Mouse (Mus musculus): ENCODE measurements around the gene Tnfsf9. TPM values are rescaled to one million over a fixed set of nuclear protein-coding genes. Genes with fewer than 3 reads are reported as not detected.

Gene Tnfsf9
- total RNA-seq, 2 experiments from 2014 or later = 1.0 to 1.2 TPM

GRCm38 (mm10) chr17:57095855-57096622 lies 9.1 kb upstream of the Tnfsf9 start:
- DNase-seq (ENCODE audit: low spot score in 2 of 2) = no peak

DNA sequence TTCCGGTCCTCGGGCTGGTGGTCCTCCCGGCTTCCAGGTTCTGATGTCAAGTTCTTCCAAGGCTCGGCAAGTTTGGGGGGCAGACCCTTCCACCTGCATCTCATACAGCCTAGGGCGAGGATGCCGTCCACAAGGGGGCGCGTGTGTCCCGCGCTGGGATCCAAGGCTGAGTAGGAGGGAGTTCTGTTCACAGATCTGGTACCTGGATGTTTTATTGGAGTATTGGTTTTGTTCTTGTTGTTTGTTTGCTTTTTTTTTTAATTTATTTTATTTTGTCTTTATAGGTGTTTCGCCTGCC lies 8.6 kb upstream of the Tnfsf9 start:
- DNase-seq (ENCODE audit: low spot score in 2 of 2) = peak; percentile 67 to 90

- DNase-seq (ENCODE audit: low spot score in 2 of 2) = no peak
Measured at GRCm38 (mm10) chr17:57098321-57098720, 6.8 kb upstream of the Tnfsf9 start.

DNA sequence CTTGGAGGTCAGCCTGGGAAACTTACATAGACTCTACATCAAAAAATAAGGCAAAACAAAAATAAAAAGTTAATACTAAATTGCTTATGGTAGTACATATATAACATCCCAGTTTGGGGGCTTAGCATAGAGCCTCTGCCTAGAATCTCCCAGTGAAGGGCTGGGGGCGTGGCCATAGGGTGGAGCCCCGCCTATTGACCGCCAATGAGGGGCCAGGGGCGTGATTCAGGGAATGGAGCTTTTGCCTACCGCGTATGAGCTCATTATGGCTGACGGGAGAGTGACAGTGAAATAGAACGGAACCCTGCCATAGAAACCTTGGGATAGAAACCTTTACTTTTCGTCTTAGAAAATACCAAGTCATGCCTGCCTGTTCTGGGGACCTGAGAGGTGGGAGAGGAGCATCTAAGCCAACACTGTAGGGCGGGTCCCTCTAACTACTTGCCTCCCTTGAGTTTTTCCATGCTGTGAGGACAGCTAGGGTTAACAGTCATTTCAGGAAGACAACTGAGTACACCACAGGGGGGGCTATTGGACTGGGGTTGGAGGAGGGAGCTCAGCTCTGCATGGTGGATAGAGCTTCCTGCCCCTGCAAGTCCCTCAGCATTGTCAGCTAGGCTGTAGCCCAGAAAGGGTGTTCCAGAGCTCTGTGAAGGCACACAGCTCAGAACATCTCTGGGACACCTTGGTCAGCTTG lies 5.3 kb upstream of the Tnfsf9 start:
- DNase-seq (ENCODE audit: low spot score in 2 of 2) = no peak

GRCm38 (mm10) chr17:57102276-57102675 lies 2.8 kb upstream of the Tnfsf9 start:
- DNase-seq (ENCODE audit: low spot score in 2 of 2) = no peak

DNA sequence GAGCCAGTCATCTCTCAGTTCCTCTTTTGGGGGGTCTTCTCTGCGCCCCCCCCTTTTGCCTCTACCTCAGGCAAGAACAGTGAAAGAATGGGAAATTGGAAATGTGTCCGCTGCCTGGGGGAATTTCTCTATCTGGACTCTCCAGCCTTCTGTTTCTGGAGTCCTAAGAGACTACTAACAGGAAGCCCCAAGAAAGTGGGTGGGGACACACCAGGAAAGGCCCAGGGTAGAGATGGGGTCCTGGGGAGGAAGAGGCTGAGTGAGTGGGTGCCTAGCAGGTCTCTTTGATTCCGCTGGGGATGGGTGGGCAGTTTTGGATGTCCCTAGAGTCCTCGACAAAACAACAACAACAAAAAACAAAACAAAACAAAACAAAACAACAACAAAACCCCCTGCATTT lies 629 bp upstream of the Tnfsf9 start:
- DNase-seq (ENCODE audit: low spot score in 2 of 2) = no peak

- no peak for DNase-seq (ENCODE audit: low spot score in 2 of 2)
Measured at GRCm38 (mm10) chr17:57106035-57106368, 877 bp downstream of the Tnfsf9 start.

GRCm38 (mm10) chr17:57107064-57107463 lies 1.9 kb downstream of the Tnfsf9 start:
- DNase-seq (ENCODE audit: low spot score in 2 of 2) = no peak

DNA sequence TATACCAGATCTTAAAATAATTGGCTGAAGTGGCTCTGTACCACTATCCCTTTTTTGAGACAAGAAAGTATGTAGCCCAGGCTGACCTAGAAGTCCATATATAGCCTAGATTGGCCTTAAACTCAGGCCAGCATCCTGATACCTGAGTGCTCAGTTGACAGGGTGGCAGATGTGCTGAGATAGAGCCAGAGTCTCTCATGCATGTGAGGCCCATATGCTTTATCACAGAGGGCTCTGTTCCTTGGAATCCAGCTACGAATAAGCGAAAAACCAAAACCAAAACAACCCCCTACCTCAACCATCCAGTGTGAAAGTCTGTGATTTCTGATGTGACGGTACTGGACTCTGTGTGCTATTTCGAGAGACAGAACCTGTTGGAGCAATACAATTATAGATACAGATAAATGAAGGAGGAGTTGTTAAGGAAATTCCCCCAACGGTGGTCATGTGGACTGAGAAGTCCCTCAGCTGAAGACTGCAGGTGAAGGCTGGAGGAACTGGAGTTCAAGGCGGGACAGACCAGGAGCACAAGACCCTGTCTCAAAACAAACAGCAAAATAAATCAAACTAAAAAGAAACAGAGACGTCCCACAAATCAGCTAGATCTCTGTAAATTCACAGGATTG lies 3.0 kb downstream of the Tnfsf9 start:
- DNase-seq (ENCODE audit: low spot score in 2 of 2) = no peak

DNA sequence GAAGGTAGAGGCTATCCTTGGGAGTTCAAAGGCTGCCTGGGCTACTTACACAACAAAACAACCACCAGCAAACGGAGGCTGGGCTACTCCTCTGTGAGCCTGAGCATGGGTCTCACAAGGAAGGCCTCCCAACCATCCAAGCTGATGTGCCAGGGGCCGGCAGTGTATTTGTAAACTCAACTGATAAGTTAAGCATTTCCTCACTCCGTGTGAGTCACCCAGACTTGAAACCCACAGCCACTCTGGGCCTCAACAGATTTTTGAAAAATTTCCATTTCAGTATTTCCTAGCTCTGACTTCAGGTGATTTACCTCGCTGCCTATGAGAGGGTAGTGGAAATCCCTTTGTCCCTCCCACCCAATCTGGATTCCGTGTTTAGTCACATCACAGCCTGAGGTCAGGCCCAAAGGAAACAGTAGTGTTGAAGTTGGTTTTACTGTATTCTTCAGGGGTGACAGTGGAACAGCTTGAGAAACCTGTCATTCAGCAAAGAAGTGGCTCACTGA lies 3.6 kb downstream of the Tnfsf9 start:
- no peak for DNase-seq (ENCODE audit: low spot score in 2 of 2)

GRCm38 (mm10) chr17:57110005-57110404 lies 4.9 kb downstream of the Tnfsf9 start:
- DNase-seq (ENCODE audit: low spot score in 2 of 2) = no peak

- DNase-seq (ENCODE audit: low spot score in 2 of 2) = no peak
Measured at GRCm38 (mm10) chr17:57112768-57113474, 7.8 kb downstream of the Tnfsf9 start.

DNA sequence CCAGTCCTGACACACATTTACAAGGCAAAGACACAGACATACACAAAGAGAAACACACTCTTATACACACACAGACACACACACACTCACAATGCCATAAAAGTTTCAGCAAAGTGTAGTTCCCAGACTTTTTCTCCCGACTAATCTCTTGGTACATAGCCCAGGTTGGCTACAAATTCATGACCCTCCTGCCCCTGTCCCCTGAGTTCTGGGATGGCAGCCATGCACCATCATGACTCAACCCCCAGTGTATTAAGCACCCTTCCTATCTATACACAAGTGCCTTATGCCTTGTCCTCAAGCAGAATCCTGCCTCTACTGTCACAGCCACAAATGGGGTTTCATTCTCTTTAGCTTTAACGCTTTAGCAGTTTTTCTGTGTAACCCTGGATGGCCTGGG lies 11.7 kb downstream of the Tnfsf9 start:
- DNase-seq (ENCODE audit: low spot score in 2 of 2) = no peak

DNA sequence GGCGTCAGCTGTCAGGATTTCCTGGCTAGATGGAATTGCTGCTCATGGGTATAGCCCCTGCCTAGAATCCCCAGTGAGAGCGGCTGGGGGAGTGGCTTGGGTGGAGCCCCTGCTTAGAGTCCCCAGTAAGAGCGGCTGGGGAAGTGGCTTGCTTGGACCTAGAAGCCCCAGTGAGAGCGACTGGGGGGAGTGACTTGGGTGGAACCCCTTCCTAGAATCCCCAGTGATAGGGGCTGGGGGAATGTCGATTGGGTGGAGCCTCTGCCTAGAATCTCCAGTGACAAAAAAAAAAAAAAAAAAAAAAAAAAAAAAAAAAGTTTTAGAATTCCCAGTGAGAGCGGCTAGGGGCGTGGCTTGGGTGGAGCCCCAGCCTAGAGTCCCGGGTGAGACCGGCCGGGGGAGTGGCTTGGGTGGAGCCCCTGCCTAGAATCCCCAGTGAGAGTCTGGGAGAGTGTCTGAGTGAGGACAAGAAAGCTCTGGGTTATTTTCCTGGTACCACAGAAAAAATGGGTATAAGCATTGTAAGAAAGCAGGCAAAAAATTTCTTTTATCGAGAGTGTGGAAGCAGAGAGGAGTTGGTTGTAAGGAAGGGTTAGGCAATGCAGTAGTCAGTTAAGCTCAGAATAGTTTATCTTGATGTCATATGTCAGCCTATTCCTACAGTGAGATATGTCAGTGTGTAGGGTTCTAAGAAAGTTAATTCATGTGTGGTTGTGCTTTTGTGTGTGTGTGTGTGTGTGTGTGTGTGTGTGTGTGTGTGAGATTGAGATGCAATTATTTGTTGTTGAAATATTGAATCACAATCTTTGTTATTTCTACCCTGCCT lies 13.6 kb downstream of the Tnfsf9 start:
- DNase-seq (ENCODE audit: low spot score in 2 of 2) = no peak

DNA sequence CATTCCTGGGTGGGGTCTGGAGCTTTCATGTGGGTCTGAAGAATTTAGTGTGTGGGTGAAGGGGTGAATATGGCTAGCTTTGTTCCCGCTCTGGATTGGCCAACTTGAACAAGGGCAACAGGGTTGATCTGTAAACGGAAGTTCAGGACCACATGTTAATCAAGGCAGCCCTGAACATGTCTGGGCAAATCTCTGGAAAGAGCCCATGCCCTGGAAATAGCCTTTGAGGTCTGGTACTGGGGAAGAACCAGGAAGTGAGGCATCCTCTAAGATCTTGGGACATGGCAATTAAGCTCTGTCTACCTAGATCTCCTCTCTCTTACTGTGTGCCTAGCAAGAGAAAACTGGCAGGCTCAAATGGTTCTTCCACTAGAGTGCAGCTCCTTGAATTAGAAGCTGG lies 16.7 kb downstream of the Tnfsf9 start:
- no peak for DNase-seq (ENCODE audit: low spot score in 2 of 2)

GRCm38 (mm10) chr17:57123192-57124118 lies 18.3 kb downstream of the Tnfsf9 start:
- no peak for DNase-seq (ENCODE audit: low spot score in 2 of 2)

DNA sequence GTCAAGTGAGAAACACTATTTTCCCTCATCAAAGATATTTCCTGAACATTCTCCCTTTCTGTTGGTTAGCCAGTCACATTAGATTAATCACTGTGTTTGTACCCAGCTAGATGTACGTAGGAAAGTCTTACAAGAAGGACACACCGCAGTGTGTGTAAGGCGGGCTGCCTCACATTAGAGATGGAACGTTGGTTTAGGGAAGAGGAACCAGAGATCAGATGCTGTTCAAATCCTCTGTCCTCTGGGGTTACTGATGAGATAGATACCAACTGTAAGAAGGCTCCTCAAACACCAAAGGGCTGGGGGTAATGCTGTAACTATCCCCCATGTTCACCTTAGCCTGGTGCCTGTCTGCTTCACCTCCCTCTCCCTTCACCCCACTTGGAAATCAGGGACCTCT lies 19.7 kb downstream of the Tnfsf9 start:
- no peak for DNase-seq (ENCODE audit: low spot score in 2 of 2)

GRCm38 (mm10) chr17:57125853-57126622 lies 20.9 kb downstream of the Tnfsf9 start:
- DNase-seq (ENCODE audit: low spot score in 2 of 2) = no peak

DNA sequence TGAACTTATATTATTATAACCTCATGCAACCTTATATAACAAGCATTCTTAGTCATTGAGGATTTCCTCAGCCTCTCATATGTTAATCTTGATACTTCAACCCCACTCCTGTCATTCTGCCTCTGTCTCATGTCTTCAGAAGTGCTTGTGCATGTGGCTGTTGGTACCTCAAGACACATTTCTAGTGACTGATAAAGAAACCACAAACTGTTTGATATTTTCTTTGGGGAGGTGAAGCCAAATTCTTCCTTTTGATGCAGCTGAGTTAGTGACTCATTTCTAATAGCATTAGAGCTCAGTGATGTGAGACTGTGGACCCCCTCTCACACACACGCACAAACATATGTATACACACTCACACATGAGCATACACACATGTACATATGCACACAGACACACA lies 26.7 kb downstream of the Tnfsf9 start:
- DNase-seq (ENCODE audit: low spot score in 2 of 2) = no peak

All from layer of hippocampus, adult 18-20 months (tissue).